Mouse (Mus musculus) forebrain, embryonic 15.5 days (tissue): ENCODE measurements around the gene Erg28. TPM values are rescaled to one million over a fixed set of nuclear protein-coding genes. Genes with fewer than 3 reads are reported as not detected.

Experiments used
- ATAC-seq: fragments of 200-750 bp; cut with Nextera tagmentation; replicated peaks from 2 replicates; pipeline ENCODE4 v1.8.0; 2017; ENCODE audit warnings: mild to moderate bottlenecking, moderate TSS enrichment, moderate library complexity
- H3K27ac ChIP-seq: fragments of 300-500 bp; sonication (generic); replicated peaks from 2 replicates; pipeline ENCODE4 v1.5.1; 2015; ENCODE audit warnings: mild to moderate bottlenecking, inconsistent platforms
- H3K27me3 ChIP-seq: fragments of 300-500 bp; sonication (generic); 2 replicates; pipeline ENCODE4 v1.6.1; 2015; ENCODE audit warnings: inconsistent platforms
- H3K36me3 ChIP-seq: fragments of 300-500 bp; sonication (generic); 2 replicates; pipeline ENCODE4 v1.6.1; 2015; ENCODE audit warnings: mild to moderate bottlenecking, inconsistent platforms
- H3K4me1 ChIP-seq: fragments of 300-500 bp; sonication (generic); 2 replicates; pipeline ENCODE4 v1.6.1; 2015; ENCODE audit warnings: inconsistent platforms
- H3K4me2 ChIP-seq: fragments of 300-500 bp; sonication (generic); replicated peaks from 2 replicates; pipeline ENCODE4 v1.6.1; 2015; ENCODE audit warnings: mild to moderate bottlenecking, inconsistent platforms
- H3K4me3 ChIP-seq: fragments of 300-500 bp; sonication (generic); 2 replicates; pipeline ENCODE4 v1.5.1; 2015; ENCODE audit warnings: mild to moderate bottlenecking, inconsistent platforms
- H3K9ac ChIP-seq: fragments of 300-500 bp; sonication (generic); replicated peaks from 2 replicates; pipeline ENCODE4 v1.6.1; 2015; ENCODE audit warnings: mild to moderate bottlenecking, inconsistent platforms
- H3K9me3 ChIP-seq: fragments of 300-500 bp; sonication (generic); 2 replicates; pipeline ENCODE4 v1.6.1; 2016; ENCODE audit warnings: inconsistent platforms
- WGBS: fragments of 180-500 bp; shearing (Covaris S2); methylation state at CpG from one replicate; pipeline ENCODE4 v1.1.7; 2015; ENCODE audit warnings: mixed read lengths; 5-methylcytosine and 5-hydroxymethylcytosine counted together
- polyA plus RNA-seq: library from polyadenylated mRNA; unstranded; fragments of >200 nt; fragmentation: Nextera tagmentation; extraction: Ambion mirVana; gene quantifications from 2 replicates; pipeline ENCODE4 v1.2.1, GENCODE M21; 2015

The Erg28 gene
- polyA plus RNA-seq, 1 experiment from 2014 or later: 97.5 TPM

DNA sequence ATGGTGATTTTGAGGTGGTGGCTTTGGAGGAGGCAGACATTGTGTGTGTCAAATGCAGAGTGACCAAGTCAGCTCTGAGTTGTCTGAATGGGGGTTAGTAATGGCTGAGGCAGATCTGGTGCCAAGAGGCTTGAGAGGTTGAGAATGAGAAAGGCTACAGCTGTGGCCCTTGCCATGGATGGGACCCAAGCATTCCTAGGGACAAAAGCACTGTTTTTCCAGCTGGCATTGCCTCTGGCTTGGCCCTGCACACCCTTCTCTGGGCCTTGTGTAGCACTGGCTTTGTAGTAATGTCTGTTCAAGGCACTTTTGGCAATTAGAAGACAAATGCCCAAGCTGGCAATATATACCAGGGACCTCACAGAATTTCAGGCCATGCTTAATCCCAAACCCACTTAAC, 13.4 kb downstream of the Erg28 start:
- H3K36me3 ChIP-seq: peaks cover 16% of the 10 kb centered on the region; the same call in 1 of the 2 replicates

DNA sequence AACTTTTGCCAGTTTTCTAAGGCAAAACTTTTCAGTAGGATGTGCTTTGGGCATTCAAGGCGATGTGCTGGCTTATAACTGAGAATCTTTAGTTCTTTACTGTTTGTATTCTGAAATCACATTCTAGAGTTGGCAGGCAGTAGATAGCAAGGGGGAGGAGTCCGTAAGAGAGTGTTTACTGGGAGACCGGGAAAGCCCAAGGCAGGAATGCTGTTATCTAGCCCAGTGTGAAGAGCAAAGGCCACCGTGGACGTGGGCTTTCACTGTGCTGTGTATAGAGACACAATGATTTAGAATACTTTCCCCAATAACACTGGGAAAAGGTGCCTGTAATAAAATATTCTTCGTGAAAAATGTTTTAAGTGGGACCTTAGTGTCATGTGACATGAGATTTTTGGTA, 14.6 kb downstream of the Erg28 start:
- H3K9ac ChIP-seq: no peak overlapping the region
- no peak overlapping the region for H3K4me3 ChIP-seq
- no peak for ATAC-seq
- peaks cover 6% of the 10 kb centered on the region; the same call in 1 of the 2 replicates for H3K36me3 ChIP-seq
- WGBS: 76% methylated on average over 6 of the region's 6 CpGs
- H3K4me1 ChIP-seq: no peaks in the 10 kb centered on the region
- H3K27me3 ChIP-seq: no peaks in the 10 kb centered on the region
- H3K9me3 ChIP-seq: no peaks in the 10 kb centered on the region
- no peak overlapping the region for H3K27ac ChIP-seq
- no peak overlapping the region for H3K4me2 ChIP-seq

More for the DNA sequence above, 13.4 kb downstream of the Erg28 start:
- H3K27me3 ChIP-seq: no peaks in the 10 kb centered on the region
- H3K27ac ChIP-seq: no peak overlapping the region
- ATAC-seq: no peak
- H3K4me2 ChIP-seq: no peak overlapping the region
- H3K4me3 ChIP-seq: no peak overlapping the region
- no peaks in the 10 kb centered on the region for H3K9me3 ChIP-seq
- H3K9ac ChIP-seq: no peak overlapping the region
- no peaks in the 10 kb centered on the region for H3K4me1 ChIP-seq

DNA sequence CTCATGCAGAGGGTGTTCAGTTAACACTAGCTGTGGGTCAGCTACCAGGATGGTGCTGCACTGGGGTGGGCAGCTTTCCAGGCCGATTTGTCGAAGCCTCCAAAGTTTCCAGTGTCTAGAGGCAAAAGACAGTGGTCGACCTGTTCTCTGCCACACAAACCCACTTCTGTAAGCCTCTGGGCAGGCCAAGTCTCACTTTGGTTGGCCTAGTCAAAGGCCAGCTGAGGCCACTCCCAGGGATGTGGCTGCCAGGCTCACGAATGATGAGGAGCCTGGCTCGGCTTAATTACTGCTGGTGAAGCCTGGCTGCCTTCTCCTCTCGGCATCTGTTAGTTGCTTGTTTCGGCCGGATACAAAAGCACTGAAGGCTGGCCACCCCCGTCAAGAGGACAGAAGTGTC, 24.3 kb downstream of the Erg28 start:
- no peaks in the 10 kb centered on the region for H3K27me3 ChIP-seq
- no peak overlapping the region for H3K27ac ChIP-seq
- no peaks in the 10 kb centered on the region for H3K4me1 ChIP-seq
- no peak for ATAC-seq
- no peak overlapping the region for H3K4me3 ChIP-seq
- H3K4me2 ChIP-seq: no peak overlapping the region
- WGBS: 54% methylated on average over 9 of the region's 9 CpGs
- H3K9ac ChIP-seq: no peak overlapping the region
- no peaks in the 10 kb centered on the region for H3K36me3 ChIP-seq
- H3K9me3 ChIP-seq: no peaks in the 10 kb centered on the region

DNA sequence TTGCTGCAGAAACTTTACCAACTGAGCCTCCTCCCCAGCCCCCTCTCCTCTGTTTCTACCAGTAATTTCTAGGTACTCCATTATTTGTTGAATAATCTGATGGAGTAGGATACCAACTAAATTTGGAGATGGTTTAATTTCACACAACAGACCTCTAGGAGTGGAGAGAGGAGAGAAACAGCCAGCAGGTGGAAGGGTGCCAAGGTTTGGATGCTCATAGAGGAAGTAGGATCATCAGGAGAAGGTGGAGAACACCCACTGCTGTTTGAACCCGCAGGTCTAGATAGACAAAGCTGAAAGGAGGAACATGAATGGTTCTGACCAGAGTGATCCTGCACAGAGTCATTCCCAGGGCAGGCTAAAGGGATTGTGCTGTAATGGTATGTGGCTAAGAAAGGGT, 28.8 kb downstream of the Erg28 start:
- no peaks in the 10 kb centered on the region for H3K36me3 ChIP-seq
- no peak overlapping the region for H3K4me2 ChIP-seq
- peaks cover 3% of the 10 kb centered on the region; the same call in 1 of the 2 replicates for H3K4me1 ChIP-seq
- H3K27ac ChIP-seq: no peak overlapping the region
- WGBS: 88% methylated on average over 1 of the region's 1 CpGs
- ATAC-seq: no peak
- H3K27me3 ChIP-seq: no peaks in the 10 kb centered on the region
- no peak overlapping the region for H3K4me3 ChIP-seq
- H3K9ac ChIP-seq: no peak overlapping the region
- no peaks in the 10 kb centered on the region for H3K9me3 ChIP-seq

DNA sequence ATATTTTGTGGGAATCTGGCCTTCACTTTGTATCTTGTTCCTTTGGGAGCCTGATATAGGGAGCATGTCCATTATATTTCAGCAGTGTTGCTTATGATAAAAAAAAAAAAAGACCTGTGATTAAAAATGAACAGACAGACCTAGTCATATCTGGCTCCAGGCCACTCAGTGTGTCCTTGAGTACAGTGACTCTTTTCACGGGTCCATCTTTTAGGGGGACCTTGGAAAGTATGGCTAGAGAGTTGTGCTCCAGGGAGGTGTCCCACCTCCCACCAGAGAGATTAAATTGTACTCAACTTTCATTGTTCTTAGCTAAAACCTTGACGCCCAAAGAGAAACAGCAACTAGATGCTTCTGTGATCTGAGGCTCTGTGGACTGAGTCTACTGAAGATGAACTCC, 30.3 kb downstream of the Erg28 start:
- 89% methylated on average over 2 of the region's 2 CpGs for WGBS
- Histone ChIP-seq H3K9me3 (no peaks in the 10 kb centered on the region), H3K9ac (no peak overlapping the region), H3K4me2 (no peak overlapping the region), H3K27me3 (no peaks in the 10 kb centered on the region), H3K4me1 (peaks cover 3% of the 10 kb centered on the region; the same call in 1 of the 2 replicates), H3K36me3 (no peaks in the 10 kb centered on the region), H3K4me3 (no peak overlapping the region), H3K27ac (no peak overlapping the region)
- ATAC-seq: no peak

DNA sequence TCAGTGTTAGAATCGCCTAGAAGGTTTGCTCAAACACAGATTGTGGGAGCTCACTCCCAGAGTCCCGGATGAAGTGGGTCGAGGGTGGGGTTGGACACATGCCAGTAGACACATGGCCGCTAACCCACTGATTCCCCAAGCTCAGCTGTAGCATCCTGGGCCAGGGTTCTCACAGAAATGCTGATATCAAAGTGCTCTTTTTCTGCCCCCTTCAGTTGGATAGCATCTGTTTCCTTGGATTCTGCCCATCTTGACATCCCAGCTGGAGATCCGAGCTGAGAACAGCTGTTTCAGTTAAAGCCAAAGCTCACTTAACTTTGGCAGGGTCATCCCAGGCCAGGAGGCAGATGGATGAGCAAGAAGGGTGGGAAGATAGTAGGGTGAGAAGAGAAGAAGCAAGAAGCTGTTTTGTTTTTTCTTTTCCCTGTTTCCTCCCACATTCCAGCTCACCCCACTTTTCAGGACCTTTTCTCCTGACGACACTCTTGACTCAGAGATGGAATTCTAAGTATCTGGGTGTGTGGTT, 31.5 kb downstream of the Erg28 start:
- Histone ChIP-seq H3K36me3 (no peaks in the 10 kb centered on the region), H3K27me3 (no peaks in the 10 kb centered on the region), H3K4me1 (peaks cover 3% of the 10 kb centered on the region; the same call in 1 of the 2 replicates), H3K4me2 (no peak overlapping the region), H3K9ac (no peak overlapping the region), H3K9me3 (no peaks in the 10 kb centered on the region), H3K4me3 (no peak overlapping the region), H3K27ac (no peak overlapping the region)
- 59% methylated on average over 6 of the region's 6 CpGs for WGBS
- no peak for ATAC-seq

DNA sequence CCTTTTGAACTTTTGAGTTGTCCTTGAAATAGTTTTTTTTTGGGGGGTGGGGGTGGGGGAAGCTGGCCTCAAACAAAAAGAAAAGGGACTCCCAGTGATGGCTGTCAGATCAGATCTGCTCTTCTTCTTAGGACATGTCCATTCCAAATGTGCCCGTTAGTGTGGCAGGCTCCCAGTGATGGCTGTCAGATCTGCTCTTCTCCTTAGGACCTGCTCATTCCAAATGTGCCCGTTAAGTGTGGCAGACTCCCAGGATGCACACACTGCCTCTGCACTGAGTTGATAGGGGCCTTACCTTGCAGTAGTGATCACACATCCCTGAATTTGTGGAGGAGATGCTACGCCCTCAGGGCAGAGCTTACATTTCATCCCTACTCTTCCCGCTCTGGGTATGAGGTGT, 32.2 kb downstream of the Erg28 start:
- no peaks in the 10 kb centered on the region for H3K27me3 ChIP-seq
- no peak for ATAC-seq
- 79% methylated on average over 4 of the region's 4 CpGs for WGBS
- H3K4me2 ChIP-seq: no peak overlapping the region
- no peak overlapping the region for H3K4me3 ChIP-seq
- H3K9ac ChIP-seq: no peak overlapping the region
- H3K27ac ChIP-seq: no peak overlapping the region
- H3K4me1 ChIP-seq: peaks cover 3% of the 10 kb centered on the region; the same call in 1 of the 2 replicates
- H3K36me3 ChIP-seq: no peaks in the 10 kb centered on the region
- H3K9me3 ChIP-seq: no peaks in the 10 kb centered on the region

DNA sequence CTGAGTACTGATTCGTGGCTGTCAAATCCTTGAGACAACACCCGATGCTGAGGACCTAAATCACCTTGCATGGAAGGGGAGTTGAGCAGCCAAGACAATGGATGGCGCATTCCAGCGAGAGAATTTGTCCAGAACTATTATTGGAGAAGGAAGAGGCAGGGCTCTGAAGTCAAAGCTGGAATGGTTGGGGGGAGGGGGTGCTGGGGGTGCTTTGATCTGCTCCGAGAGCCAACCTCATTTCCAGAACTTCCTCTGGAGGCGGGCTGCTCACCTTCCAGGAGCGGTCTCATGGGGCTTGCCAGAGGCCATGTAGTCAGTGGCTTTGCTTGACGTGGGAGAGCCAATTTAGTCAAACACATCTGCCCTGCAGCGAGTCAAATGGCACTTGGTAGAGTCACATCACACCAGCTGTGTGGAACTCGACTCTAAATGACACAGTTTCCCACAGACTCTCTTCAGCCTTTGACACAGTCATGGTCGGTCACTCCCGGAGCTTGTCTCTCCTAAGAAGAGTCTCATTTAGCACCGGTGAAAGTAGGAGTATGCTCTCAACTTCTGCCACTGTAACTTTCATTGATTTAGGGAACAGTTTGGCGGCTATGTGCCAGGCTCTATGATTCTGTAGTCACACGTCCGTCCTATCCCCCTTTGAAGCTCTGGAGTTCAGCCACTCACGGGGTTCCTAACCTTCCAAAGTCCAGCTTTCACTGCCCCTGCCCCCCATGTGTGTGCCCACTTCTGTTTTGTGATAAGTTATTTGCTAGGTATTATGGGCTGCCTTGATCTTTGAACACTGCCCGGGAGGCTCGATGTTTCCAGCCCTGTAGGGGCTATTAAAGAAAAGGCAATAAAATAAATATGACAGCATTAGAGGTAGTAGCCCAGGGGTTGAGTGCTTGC, 39.2 kb downstream of the Erg28 start:
- H3K4me3 ChIP-seq: no peak overlapping the region
- H3K9me3 ChIP-seq: no peaks in the 10 kb centered on the region
- ATAC-seq: no peak
- no peak overlapping the region for H3K27ac ChIP-seq
- H3K4me2 ChIP-seq: no peak overlapping the region
- no peak overlapping the region for H3K9ac ChIP-seq
- no peaks in the 10 kb centered on the region for H3K36me3 ChIP-seq
- no peaks in the 10 kb centered on the region for H3K27me3 ChIP-seq
- no peaks in the 10 kb centered on the region for H3K4me1 ChIP-seq
- WGBS: 82% methylated on average over 19 of the region's 19 CpGs

DNA sequence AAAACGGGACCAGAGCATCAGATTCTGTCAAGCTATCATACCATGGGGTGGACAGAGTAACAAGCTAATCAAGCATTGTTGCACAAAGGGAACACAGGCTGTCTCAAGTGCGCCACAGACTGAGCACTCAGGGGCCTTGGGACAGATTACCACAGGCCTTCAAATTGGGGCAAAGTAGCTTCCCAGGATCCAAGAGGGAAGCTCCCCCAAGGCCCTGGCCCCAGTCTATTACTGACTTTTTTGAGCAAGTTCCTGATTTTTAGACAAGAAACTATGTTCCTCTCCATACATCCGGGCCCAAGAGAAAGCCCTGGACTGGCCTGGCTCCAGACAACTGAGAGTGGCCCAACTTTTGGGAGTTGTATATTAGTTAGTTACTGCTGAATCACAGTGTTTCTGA, 42.7 kb downstream of the Erg28 start:
- H3K9me3 ChIP-seq: no peaks in the 10 kb centered on the region
- no peak for ATAC-seq
- WGBS: 85% methylated on average over 3 of the region's 3 CpGs
- H3K4me3 ChIP-seq: no peak overlapping the region
- H3K27ac ChIP-seq: no peak overlapping the region
- no peak overlapping the region for H3K4me2 ChIP-seq
- no peaks in the 10 kb centered on the region for H3K27me3 ChIP-seq
- no peaks in the 10 kb centered on the region for H3K4me1 ChIP-seq
- no peaks in the 10 kb centered on the region for H3K36me3 ChIP-seq
- no peak overlapping the region for H3K9ac ChIP-seq

DNA sequence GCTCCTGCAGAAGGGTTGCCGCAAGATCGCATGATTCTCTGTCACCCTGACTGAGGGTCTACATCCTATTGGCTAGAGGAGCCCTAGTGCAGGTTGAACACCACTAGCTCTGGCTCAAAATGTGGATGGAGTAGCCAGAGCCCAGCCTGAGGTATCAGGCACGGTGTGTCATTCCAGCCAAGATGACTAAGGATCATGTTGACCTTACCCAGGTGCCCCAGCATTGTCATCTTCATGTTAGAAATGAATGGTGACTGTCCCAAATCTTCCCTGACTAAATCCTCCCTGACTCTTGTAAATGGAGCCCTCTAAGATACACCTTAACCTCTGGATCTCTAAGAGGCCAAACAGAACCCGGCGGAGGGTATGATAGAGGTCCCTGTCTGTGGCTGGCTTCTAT, 44.6 kb downstream of the Erg28 start:
- no peaks in the 10 kb centered on the region for H3K4me1 ChIP-seq
- no peak overlapping the region for H3K9ac ChIP-seq
- no peak for ATAC-seq
- H3K36me3 ChIP-seq: no peaks in the 10 kb centered on the region
- H3K4me3 ChIP-seq: no peak overlapping the region
- no peaks in the 10 kb centered on the region for H3K9me3 ChIP-seq
- WGBS: 95% methylated on average over 5 of the region's 5 CpGs
- no peak overlapping the region for H3K4me2 ChIP-seq
- H3K27ac ChIP-seq: no peak overlapping the region
- H3K27me3 ChIP-seq: no peaks in the 10 kb centered on the region

DNA sequence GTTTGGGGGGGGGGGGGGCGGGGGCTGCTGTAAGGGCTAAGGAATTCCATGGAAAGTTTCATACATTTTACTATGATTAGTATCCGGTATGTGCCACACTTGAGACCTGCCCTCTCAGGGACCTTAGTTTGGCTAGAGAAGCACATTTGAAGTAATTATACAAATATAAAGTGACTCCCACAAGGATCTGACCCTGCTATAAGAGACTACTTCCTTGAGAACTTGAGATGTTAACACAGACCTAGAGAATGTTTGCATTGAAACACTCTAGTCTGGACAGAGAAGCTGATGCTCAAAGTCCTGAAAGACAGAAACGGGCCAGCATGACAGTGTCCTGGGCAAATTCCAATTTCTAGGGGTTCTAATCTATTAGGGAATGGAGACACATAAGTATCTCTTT, 45.4 kb downstream of the Erg28 start:
- ATAC-seq: no peak
- 92% methylated on average over 3 of the region's 3 CpGs for WGBS
- Histone ChIP-seq H3K27me3 (no peaks in the 10 kb centered on the region), H3K27ac (no peak overlapping the region), H3K36me3 (no peaks in the 10 kb centered on the region), H3K4me3 (no peak overlapping the region), H3K4me1 (no peaks in the 10 kb centered on the region), H3K9ac (no peak overlapping the region), H3K4me2 (no peak overlapping the region), H3K9me3 (no peaks in the 10 kb centered on the region)

DNA sequence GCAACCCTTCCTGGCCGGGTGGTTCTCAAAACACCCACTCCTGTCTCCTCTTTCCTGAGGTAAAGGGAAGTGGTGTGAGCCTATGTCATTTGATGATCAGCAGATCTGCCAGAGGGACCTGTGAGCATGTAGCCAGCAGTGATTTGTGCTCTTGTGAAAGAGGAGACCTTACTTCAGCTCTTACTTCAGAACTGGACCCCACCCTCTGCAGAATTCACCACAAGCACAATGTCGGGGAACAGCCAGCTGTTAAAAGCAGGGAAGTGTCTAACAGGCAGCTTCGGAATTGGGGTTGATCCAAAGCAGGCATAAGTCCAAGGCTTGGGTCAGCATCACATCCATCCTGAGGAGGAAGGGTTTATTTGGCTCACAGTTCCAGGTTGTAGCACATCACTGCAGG, 53.0 kb downstream of the Erg28 start:
- Histone ChIP-seq H3K27ac (no peak overlapping the region), H3K4me1 (no peaks in the 10 kb centered on the region), H3K9ac (no peak overlapping the region), H3K36me3 (no peaks in the 10 kb centered on the region), H3K9me3 (no peaks in the 10 kb centered on the region), H3K4me2 (no peak overlapping the region), H3K27me3 (no peaks in the 10 kb centered on the region), H3K4me3 (no peak overlapping the region)
- WGBS: 78% methylated on average over 3 of the region's 3 CpGs
- no peak for ATAC-seq

DNA sequence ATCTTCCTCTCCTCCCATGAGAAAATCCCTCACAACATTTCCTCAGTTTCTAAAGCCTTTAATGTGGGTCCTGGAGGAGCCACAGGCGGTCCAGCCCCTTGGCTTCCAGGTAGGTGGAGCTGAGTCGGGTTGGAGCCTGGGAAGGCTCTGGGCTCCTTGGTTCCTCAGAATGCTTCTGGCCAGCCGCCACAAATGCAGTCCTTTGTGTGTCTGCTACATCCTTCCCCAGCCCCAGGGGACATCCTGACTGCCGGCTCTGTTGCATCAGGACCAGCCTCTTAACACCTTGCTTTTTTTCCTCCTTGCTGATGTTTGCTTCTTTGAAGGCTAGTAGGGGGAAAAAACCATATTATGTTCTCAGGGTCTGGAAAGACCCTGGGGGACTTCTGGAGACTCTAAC, 56.6 kb downstream of the Erg28 start:
- ATAC-seq: no peak

More for the DNA sequence above, 56.6 kb downstream of the Erg28 start:
- no peak overlapping the region for H3K4me3 ChIP-seq
- 51% methylated on average over 4 of the region's 4 CpGs for WGBS
- no peaks in the 10 kb centered on the region for H3K36me3 ChIP-seq
- no peak overlapping the region for H3K4me2 ChIP-seq
- H3K27me3 ChIP-seq: no peaks in the 10 kb centered on the region
- H3K27ac ChIP-seq: no peak overlapping the region
- no peaks in the 10 kb centered on the region for H3K4me1 ChIP-seq
- H3K9me3 ChIP-seq: no peaks in the 10 kb centered on the region
- no peak overlapping the region for H3K9ac ChIP-seq
